Comparison of ENCODE assay signal across 8 mouse cellular contexts in genomic region chr6:39871381-39872305, GRCm38 (mm10). TPM values are rescaled to one million over a fixed set of nuclear protein-coding genes. Genes with fewer than 3 reads are reported as not detected.
DNase-seq lines count a peak whose midpoint lies in the region; ATAC-seq and TF ChIP-seq lines count a peak whose summit lies in the region.

No protein-coding gene starts in this region.

- no peaks in the 10 kb centered on the region for H3K9me3 ChIP-seq in hindbrain, embryonic 10.5 days

- no peaks in the 10 kb centered on the region for H3K36me3 ChIP-seq in hindbrain, embryonic 10.5 days

- peaks cover 59% of the 10 kb centered on the region for H3K27me3 ChIP-seq in hindbrain, embryonic 10.5 days (ENCODE audit: insufficient read depth, poor library complexity, severe bottlenecking)

- H3K4me1 ChIP-seq in hindbrain, embryonic 10.5 days (replicated peaks) = peaks cover 51% of the 10 kb centered on the region
- H3K4me1 ChIP-seq in lung, adult 2 months (ENCODE audit: control insufficient read depth, insufficient read depth, low read length) = no peaks in the 10 kb centered on the region

- peak; percentile 78 for DNase-seq in R1 (ENCODE audit: low read depth, low spot score)
- peak; percentile 91 to 92 for DNase-seq in cerebellum, postnatal 14 days
- DNase-seq in frontal cortex, postnatal 14 days (ENCODE audit: low spot score in 2 of 2) = peak; percentile 79 to 84
- peak; percentile 69 for DNase-seq in hindbrain, embryonic 10.5 days (ENCODE audit: low spot score)
- DNase-seq in layer of hippocampus, adult 9-10 months (ENCODE audit: low spot score) = peak; percentile 80
- peak; percentile 14 for DNase-seq in lung, adult 2 months
- peak; percentile 64 for DNase-seq in ovary, postnatal 36 days (ENCODE audit: low spot score)

- under 1% methylated on average over 71 of the region's 71 CpGs for WGBS in hindbrain, embryonic 10.5 days
- 1% methylated on average over 71 of the region's 71 CpGs for WGBS in lung, adult 2 months

- no peak for TF ChIP-seq POLR2A in lung, adult 2 months (IDR thresholded peaks at IDR 0.05; ENCODE audit: borderline replicate concordance, extremely low read depth, low read depth, low read length)

- no peak for TF ChIP-seq CTCF in lung, adult 2 months (IDR thresholded peaks at IDR 0.05; ENCODE audit: insufficient read depth, low read length)

- H3K27ac ChIP-seq in hindbrain, embryonic 10.5 days = peak overlapping the region; percentile 90

- H3K4me3 ChIP-seq in hindbrain, embryonic 10.5 days = peak overlapping the region; percentile 77
- H3K4me3 ChIP-seq in lung, adult 2 months (replicated peaks; ENCODE audit: extremely low read depth, low read depth, low read length) = peak overlapping the region; percentile 48

- ATAC-seq in activated CD4-positive, CD25-positive, alpha-beta regulatory T cell, adult 4 months = no peak

RNA-seq across cellular contexts. Expression of gene Tmem178b, which starts 1.4 kb away (rescaled TPM):
- polyA plus RNA-seq in hindbrain, embryonic 10.5 days (2016; fragmentation: Nextera tagmentation; extraction: Ambion mirVana) = 2.8 and 7.0 TPM in 2 replicates
- polyA plus RNA-seq in lung, adult 2 months (2012; rRNA removed) = 0.34 and 0.37 TPM in 2 replicates
- polyA plus RNA-seq in activated CD4-positive, CD25-positive, alpha-beta regulatory T cell, adult 4 months (2017; shearing (Covaris generic)) = not detected

Comparison
In these comparisons a context has a peak if more than half of its experiments do, and no peak if none do; other contexts are left out.
1. DNase-seq: peak in every context shown above with its lines; median percentile 92 in cerebellum, postnatal 14 days; 82 in frontal cortex, postnatal 14 days; 80 in layer of hippocampus, adult 9-10 months; 78 in R1; 69 in hindbrain, embryonic 10.5 days; 64 in ovary, postnatal 36 days; 14 in lung, adult 2 months.